Mouse (Mus musculus) liver, embryonic 14.5 days (tissue): ENCODE results near the gene Git1.

Source experiments
- CTCF ChIP-seq: IDR thresholded peaks from 2 replicates; pipeline ENCODE4 v1.5.1; 2016; ENCODE audit warnings: antibody characterized with exemption, low read depth, control low read depth
- EP300 ChIP-seq: IDR thresholded peaks from 2 replicates; pipeline ENCODE4 v1.6.1; 2016; ENCODE audit warnings: antibody characterized with exemption, low read depth

GRCm38 (mm10) chr11:77465111-77465510 is 28.3 kb upstream of the Git1 start:
- TF ChIP-seq CTCF: no peak
- no peak for TF ChIP-seq EP300
